Mouse (Mus musculus) spleen, adult 12 weeks (tissue): ENCODE results near the gene Tenm4.

Experiments used
- DNase-seq: peaks from one replicate; pipeline ENCODE4 v3.0.0; 2022; ENCODE audit warnings: low spot score

The Tenm4 gene

GRCm38 (mm10) chr7:96651055-96651454 is 480.0 kb downstream of the Tenm4 start:
- no peak for DNase-seq

- no peak for DNase-seq
Observed at GRCm38 (mm10) chr7:96651626-96652341, 480.7 kb downstream of the Tenm4 start.

- no peak for DNase-seq
Observed at GRCm38 (mm10) chr7:96652844-96653243, 481.8 kb downstream of the Tenm4 start.

GRCm38 (mm10) chr7:96654206-96654605 is 483.2 kb downstream of the Tenm4 start:
- DNase-seq = no peak

- DNase-seq = no peak
Observed at GRCm38 (mm10) chr7:96655096-96655716, 484.2 kb downstream of the Tenm4 start.

- no peak for DNase-seq
Observed at GRCm38 (mm10) chr7:96657101-96657830, 486.2 kb downstream of the Tenm4 start.

- no peak for DNase-seq
Observed at GRCm38 (mm10) chr7:96657857-96658580, 487.0 kb downstream of the Tenm4 start.

- no peak for DNase-seq
Observed at GRCm38 (mm10) chr7:96660907-96661306, 489.9 kb downstream of the Tenm4 start.

- no peak for DNase-seq
Observed at GRCm38 (mm10) chr7:96661352-96662169, 490.5 kb downstream of the Tenm4 start.

GRCm38 (mm10) chr7:96663336-96663735 is 492.3 kb downstream of the Tenm4 start:
- DNase-seq = no peak

GRCm38 (mm10) chr7:96666366-96666896 is 495.4 kb downstream of the Tenm4 start:
- no peak for DNase-seq

- no peak for DNase-seq
Observed at GRCm38 (mm10) chr7:96667688-96668087, 496.6 kb downstream of the Tenm4 start.

GRCm38 (mm10) chr7:96670095-96670494 is 499.0 kb downstream of the Tenm4 start:
- no peak for DNase-seq

GRCm38 (mm10) chr7:96672322-96672914 is 501.4 kb downstream of the Tenm4 start:
- no peak for DNase-seq

- DNase-seq = no peak
Observed at GRCm38 (mm10) chr7:96677082-96677481, 506.0 kb downstream of the Tenm4 start.

- no peak for DNase-seq
Observed at GRCm38 (mm10) chr7:96678236-96678635, 507.2 kb downstream of the Tenm4 start.

GRCm38 (mm10) chr7:96679746-96680145 is 508.7 kb downstream of the Tenm4 start:
- DNase-seq = no peak

GRCm38 (mm10) chr7:96680405-96680804 is 509.4 kb downstream of the Tenm4 start:
- DNase-seq = no peak

GRCm38 (mm10) chr7:96681808-96682207 is 510.8 kb downstream of the Tenm4 start:
- no peak for DNase-seq

- DNase-seq = no peak
Observed at GRCm38 (mm10) chr7:96688141-96688540, 517.1 kb downstream of the Tenm4 start.
